Mouse (Mus musculus) cortical plate, adult 2 months (tissue): ENCODE measurements around the gene Rasgrp3.

Experiments
- CTCF ChIP-seq: fragments of 200-500 bp; IDR thresholded peaks from 2 replicates; pipeline ENCODE4 v1.5.1; 2011; ENCODE audit warnings: mild to moderate bottlenecking, control low read depth, low read length; ENCODE audit not compliant: insufficient read depth; ENCODE audit errors: extremely low read depth
- POLR2A ChIP-seq: fragments of 200-500 bp; IDR thresholded peaks from 2 replicates; pipeline ENCODE4 v1.6.1; 2011; ENCODE audit warnings: mild to moderate bottlenecking, low read length, control low read depth; ENCODE audit not compliant: insufficient read depth; ENCODE audit errors: extremely low read depth

- TF ChIP-seq CTCF, result no peak
- TF ChIP-seq POLR2A, result no peak
Observed at GRCm38 (mm10) chr17:75538431-75538830, 102.7 kb downstream of the Rasgrp3 start.
